Mouse (Mus musculus) hindbrain, embryonic 10.5 days (tissue): ENCODE results near the gene Foxp1. TPM values are rescaled to one million over a fixed set of nuclear protein-coding genes. Genes with fewer than 3 reads are reported as not detected.

Experiments used
- DNase-seq: peaks from one replicate; pipeline ENCODE4 v3.0.0-alpha.2; 2017; ENCODE audit warnings: low spot score
- H3K27ac ChIP-seq: fragments of 300-500 bp; sonication (generic); 2 replicates; pipeline ENCODE4 v1.5.1; 2016; ENCODE audit warnings: mild to moderate bottlenecking, moderate library complexity
- H3K27me3 ChIP-seq: fragments of 300-500 bp; sonication (generic); 2 replicates; pipeline ENCODE4 v1.6.1; 2016; ENCODE audit warnings: mild to moderate bottlenecking; ENCODE audit not compliant: poor library complexity, insufficient read depth, severe bottlenecking
- H3K36me3 ChIP-seq: fragments of 300-500 bp; sonication (generic); 2 replicates; pipeline ENCODE4 v1.6.1; 2016; ENCODE audit warnings: mild to moderate bottlenecking, moderate library complexity
- H3K4me1 ChIP-seq: fragments of 300-500 bp; sonication (generic); replicated peaks from 2 replicates; pipeline ENCODE4 v1.6.1; 2016; ENCODE audit warnings: mild to moderate bottlenecking
- H3K4me3 ChIP-seq: fragments of 300-500 bp; sonication (generic); 2 replicates; pipeline ENCODE4 v1.5.1; 2016; ENCODE audit warnings: mild to moderate bottlenecking, moderate library complexity
- H3K9me3 ChIP-seq: fragments of 300-500 bp; sonication (generic); 2 replicates; pipeline ENCODE4 v1.6.1; 2016; ENCODE audit warnings: mild to moderate bottlenecking, moderate library complexity
- WGBS: fragments of 180-500 bp; shearing (Covaris S2); methylation state at CpG from one replicate; pipeline ENCODE4 v1.1.7; 2016; 5-methylcytosine and 5-hydroxymethylcytosine counted together
- polyA plus RNA-seq: library from polyadenylated mRNA; unstranded; fragments of >200 nt; fragmentation: Nextera tagmentation; extraction: Ambion mirVana; gene quantifications from 2 replicates; pipeline ENCODE4 v1.2.1, GENCODE M21; 2016

Foxp1 gene
- polyA plus RNA-seq, 1 experiment from 2014 or later, result 64.3 TPM

DNA sequence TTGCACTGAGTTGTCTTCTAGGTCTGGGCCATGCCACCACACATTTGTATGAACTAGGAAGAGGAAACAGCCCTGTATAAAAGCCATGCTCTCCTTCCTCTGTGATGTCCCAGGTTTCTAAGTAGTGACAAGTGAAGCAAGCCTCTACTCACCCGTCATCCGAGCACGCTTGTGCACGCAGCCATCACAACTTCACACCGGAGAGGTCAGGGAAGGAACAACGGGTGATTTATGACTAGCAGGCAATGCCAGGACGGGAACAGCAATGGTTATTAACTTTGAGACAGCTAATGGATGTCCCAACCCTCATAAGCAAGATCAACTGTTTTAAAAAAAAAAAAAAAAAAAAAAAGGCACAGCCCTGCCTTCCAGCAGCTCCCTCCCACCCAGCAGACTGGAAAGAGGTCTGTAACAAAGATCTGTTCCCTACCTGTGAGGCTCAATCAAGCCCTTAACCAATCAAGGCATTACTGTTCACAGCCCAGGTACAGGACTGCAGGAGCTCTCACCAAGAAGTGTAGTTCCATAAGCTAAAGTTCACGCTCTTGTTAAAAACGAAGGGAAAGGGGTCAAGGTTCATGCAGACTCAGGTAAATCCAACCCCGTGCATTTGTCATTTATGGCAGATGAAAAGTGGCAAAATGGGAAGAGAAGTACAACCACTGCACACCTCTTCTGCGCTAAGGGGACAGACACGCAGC, 53.2 kb downstream of the Foxp1 start:
- H3K36me3 ChIP-seq, result peaks cover 9% of the 10 kb centered on the region; the same call in 1 of the 2 replicates
- no peak for DNase-seq
- H3K9me3 ChIP-seq, result no peaks in the 10 kb centered on the region
- H3K27me3 ChIP-seq, result peaks cover 38% of the 10 kb centered on the region
- H3K4me3 ChIP-seq, result no peak overlapping the region
- H3K27ac ChIP-seq, result no peak overlapping the region
- peaks cover 34% of the 10 kb centered on the region for H3K4me1 ChIP-seq
- WGBS, result 83% methylated on average over 12 of the region's 12 CpGs

DNA sequence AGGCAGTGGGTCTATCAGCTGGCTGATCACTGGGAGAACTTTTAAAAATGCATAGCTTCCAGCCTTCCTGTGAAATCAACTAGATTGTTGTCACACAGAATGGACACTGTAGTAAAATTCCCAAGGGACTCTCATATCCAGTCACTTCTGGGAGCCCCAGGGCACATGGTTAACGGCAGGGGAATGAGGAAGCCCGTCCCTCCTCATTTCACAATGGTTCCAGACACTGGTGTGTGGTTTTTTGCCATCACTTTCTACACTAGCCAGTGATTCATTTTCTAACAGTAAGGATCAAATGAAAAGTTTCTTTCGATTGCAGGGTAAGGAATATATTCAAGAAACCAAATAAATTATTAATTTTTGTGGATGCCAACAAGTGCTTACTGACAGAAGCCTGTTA, 54.7 kb downstream of the Foxp1 start:
- Histone ChIP-seq H3K9me3 (no peaks in the 10 kb centered on the region), H3K27me3 (peaks cover 36% of the 10 kb centered on the region), H3K4me1 (peaks cover 39% of the 10 kb centered on the region), H3K27ac (no peak overlapping the region), H3K36me3 (0 out of 2 replicates have a peak, but pooled peaks cover 5% of the 10 kb centered on the region), H3K4me3 (no peak overlapping the region)
- no peak for DNase-seq
- WGBS, result 57% methylated on average over 3 of the region's 3 CpGs

DNA sequence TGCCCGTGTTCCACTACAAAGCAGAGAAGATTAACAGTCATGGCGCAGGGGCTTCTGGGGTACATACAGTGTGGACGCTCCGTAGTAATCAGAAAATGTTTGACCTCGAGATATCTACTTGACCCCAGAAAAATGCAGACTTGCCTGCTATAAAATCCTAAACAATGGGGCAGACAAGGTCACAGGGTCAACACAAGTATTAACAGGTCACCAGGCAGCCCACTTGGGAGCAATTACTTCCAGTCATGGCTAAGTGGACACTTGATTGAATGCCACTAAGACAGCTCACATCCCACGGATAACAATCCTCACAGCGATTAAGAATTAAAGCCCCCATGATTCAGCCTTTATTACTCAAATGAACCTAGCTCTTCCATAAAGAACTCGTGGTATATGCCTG, 55.4 kb downstream of the Foxp1 start:
- WGBS, result 34% methylated on average over 8 of the region's 8 CpGs
- no peak overlapping the region for H3K4me3 ChIP-seq
- H3K4me1 ChIP-seq, result peaks cover 45% of the 10 kb centered on the region
- peaks cover 36% of the 10 kb centered on the region for H3K27me3 ChIP-seq
- peak; percentile 20 for DNase-seq
- no peak overlapping the region for H3K27ac ChIP-seq
- H3K36me3 ChIP-seq, result 0 out of 2 replicates have a peak, but pooled peaks cover 5% of the 10 kb centered on the region
- H3K9me3 ChIP-seq, result no peaks in the 10 kb centered on the region

DNA sequence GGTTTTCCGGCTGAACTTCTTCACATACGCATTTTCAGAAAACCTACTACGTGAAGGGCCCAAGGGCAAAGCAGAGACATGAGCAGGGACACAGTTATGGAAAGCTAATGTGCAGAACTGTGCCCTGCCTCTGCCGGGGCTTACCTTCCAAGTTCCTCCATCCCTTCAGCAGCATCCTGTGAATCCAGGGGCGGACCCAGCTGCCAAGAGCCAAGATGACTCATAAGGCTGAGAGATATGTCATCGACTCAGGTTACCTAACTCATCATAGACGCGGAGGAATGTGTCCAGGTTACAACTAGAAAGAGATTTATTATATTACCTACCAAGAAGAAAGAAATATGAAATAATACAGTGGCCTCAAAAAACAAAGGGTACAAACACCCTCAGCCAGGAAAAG, 56.2 kb downstream of the Foxp1 start:
- no peak overlapping the region for H3K27ac ChIP-seq
- H3K4me3 ChIP-seq, result no peak overlapping the region
- DNase-seq, result no peak
- 0 out of 2 replicates have a peak, but pooled peaks cover 5% of the 10 kb centered on the region for H3K36me3 ChIP-seq
- 90% methylated on average over 8 of the region's 8 CpGs for WGBS
- H3K27me3 ChIP-seq, result peaks cover 34% of the 10 kb centered on the region
- peaks cover 45% of the 10 kb centered on the region for H3K4me1 ChIP-seq
- no peaks in the 10 kb centered on the region for H3K9me3 ChIP-seq

DNA sequence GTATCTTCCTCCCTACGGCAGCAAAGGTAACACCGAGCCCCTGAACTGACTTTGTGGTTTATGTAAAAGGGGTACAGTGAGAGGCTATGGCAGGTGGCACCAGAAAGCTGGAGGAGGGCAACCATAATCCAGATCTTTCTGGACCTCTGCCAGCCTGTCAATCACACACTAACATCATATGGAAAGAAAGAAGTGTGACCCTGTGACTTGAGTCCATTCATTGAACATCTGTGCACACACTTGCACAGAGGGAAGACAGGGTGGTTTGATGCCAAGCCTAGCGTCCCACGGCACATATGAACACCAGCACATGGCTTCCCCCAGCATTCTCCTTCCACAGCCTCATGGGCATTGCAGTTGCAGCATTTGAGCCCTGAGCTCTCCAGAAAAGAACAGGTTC, 58.1 kb downstream of the Foxp1 start:
- peaks cover 34% of the 10 kb centered on the region for H3K27me3 ChIP-seq
- no peak overlapping the region for H3K27ac ChIP-seq
- H3K4me1 ChIP-seq, result peaks cover 40% of the 10 kb centered on the region
- H3K9me3 ChIP-seq, result no peaks in the 10 kb centered on the region
- peaks cover 9% of the 10 kb centered on the region; the same call in 1 of the 2 replicates for H3K36me3 ChIP-seq
- H3K4me3 ChIP-seq, result no peak overlapping the region
- no peak for DNase-seq
- 90% methylated on average over 4 of the region's 4 CpGs for WGBS

DNA sequence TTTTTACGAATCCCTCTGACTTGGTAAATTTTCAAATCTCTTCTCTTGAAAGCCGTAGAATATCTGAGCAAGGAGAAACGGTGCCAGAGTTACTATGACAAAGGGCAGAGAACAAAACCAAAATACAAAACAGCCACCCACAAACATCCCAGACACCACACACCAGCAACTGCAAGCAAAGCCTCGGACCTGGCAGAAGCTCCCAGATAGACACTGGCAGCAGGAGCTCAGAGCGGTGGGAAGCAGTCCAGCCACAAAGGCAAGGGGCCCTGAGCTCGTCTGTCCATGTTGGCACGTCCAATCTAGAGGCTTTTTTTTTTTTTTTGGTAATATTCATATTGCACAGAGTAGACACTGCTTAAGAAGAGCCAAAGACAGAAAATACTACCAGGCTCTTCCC, 58.6 kb downstream of the Foxp1 start:
- Histone ChIP-seq H3K27ac (no peak overlapping the region), H3K27me3 (peaks cover 32% of the 10 kb centered on the region), H3K4me3 (no peak overlapping the region), H3K4me1 (peaks cover 38% of the 10 kb centered on the region), H3K36me3 (peaks cover 9% of the 10 kb centered on the region; the same call in 1 of the 2 replicates), H3K9me3 (no peaks in the 10 kb centered on the region)
- DNase-seq, result no peak
- WGBS, result 82% methylated on average over 7 of the region's 7 CpGs

DNA sequence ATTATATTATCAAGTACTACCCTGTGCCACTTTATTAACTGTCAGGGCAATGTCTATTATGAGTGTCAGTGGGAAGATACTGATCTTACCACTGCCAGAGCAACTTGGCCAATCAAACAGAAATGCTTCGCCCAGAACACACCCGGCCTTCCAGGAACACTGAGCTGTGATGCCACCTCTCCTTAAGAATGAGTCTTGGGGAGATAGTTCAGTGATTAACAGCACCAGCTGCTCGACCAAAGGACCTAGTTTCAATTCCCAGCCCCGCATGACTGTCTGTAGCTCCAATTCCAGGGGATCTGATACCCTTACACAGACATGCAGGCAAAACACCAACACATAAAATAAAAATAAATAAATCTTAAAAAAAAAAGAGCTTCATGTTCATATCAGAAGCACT, 63.7 kb downstream of the Foxp1 start:
- no peaks in the 10 kb centered on the region for H3K9me3 ChIP-seq
- peaks cover 13% of the 10 kb centered on the region for H3K36me3 ChIP-seq
- no peak for DNase-seq
- peaks cover 11% of the 10 kb centered on the region; the same call in 1 of the 2 replicates for H3K4me1 ChIP-seq
- H3K27ac ChIP-seq, result no peak overlapping the region
- no peak overlapping the region for H3K4me3 ChIP-seq
- 94% methylated on average over 4 of the region's 4 CpGs for WGBS
- H3K27me3 ChIP-seq, result no peaks in the 10 kb centered on the region

DNA sequence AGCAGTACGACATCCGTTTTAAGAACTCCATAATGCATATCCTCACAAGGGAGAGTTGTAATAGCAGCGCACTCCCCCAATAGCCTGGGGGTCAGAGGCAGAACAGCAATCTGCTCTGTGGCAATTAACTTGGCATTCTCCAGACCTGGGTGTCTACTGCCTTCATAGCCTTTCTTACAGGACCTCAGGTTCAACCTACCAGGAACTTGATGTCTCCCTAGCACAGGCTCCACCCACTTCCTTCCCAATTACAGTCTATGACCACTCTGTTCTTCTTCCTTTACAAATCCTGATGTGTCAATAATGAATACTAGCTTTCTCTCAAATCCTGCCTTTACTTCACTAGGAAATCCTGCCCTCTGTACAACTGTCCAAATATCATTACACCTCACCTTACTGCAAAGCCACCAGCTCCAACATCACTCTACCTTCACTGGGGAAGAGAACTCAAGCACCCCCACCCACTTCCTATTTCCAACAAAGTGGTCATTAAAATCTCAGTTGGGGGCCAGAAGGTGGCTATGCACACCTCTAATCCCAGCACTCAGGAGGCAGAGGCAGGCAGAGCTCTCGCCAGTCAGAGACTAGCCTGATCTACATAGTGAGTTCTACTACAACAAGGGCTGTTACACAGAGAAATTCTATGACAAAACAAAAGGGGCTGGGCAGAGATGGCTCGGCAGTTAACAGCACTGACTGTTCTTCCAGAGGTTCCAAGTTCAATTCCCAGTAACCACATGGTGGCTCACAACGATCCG, 68.6 kb downstream of the Foxp1 start:
- Histone ChIP-seq H3K27ac (no peak overlapping the region), H3K9me3 (no peaks in the 10 kb centered on the region), H3K36me3 (peaks cover 9% of the 10 kb centered on the region), H3K27me3 (no peaks in the 10 kb centered on the region), H3K4me1 (peaks cover 23% of the 10 kb centered on the region), H3K4me3 (no peak overlapping the region)
- DNase-seq, result no peak
- WGBS, result 88% methylated on average over 7 of the region's 7 CpGs

DNA sequence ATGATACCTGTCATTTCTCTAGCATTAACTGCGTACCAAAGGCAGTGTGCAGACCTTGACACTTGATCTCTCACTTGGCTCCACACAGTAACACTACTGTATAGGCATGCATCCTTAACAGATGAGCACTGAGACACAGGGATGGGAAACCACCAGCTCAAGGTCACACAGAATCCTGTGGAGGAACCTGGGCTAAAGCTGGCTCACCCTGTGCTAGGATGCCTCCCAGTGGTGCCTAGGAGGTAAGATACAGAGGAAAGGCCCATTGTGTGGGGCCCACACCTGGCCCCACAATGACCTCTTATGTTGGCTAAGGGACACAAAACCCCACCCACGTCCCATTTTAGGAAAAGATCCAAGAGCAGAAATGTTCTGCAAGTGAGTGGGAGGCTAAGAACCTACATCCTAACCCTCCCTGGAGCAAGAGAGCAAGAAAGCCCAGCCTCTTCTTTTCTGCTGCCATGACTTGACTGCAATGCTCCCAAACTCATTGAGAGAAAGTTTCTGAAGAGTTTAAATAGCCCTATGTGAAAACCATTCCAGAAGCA, 69.8 kb downstream of the Foxp1 start:
- DNase-seq, result no peak
- no peak overlapping the region for H3K4me3 ChIP-seq
- no peaks in the 10 kb centered on the region for H3K9me3 ChIP-seq
- no peak overlapping the region for H3K27ac ChIP-seq
- peaks cover 9% of the 10 kb centered on the region for H3K36me3 ChIP-seq
- peaks cover 23% of the 10 kb centered on the region for H3K4me1 ChIP-seq
- WGBS, result 66% methylated on average over 2 of the region's 2 CpGs
- H3K27me3 ChIP-seq, result no peaks in the 10 kb centered on the region

DNA sequence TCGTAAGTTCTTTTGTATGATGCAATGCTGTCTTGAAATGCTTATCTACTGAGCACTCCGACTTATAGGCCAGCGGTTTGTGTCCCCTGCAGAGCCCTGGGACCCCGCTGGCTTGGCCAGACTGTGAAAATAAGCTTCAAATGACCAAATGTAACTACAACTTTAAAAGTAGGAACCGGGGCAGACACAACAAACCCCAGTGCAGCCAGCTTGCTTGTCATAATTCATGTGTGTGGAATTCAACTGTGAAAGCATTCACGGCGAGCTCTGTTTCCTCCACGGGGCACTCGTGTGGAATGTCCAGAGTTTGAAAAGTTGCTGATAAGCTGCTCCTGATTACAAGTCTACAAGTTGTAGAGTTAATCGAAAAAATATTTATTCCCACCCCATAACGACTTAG, 71.0 kb downstream of the Foxp1 start:
- WGBS, result 58% methylated on average over 11 of the region's 11 CpGs
- no peak overlapping the region for H3K4me3 ChIP-seq
- peaks cover 23% of the 10 kb centered on the region for H3K4me1 ChIP-seq
- no peaks in the 10 kb centered on the region for H3K9me3 ChIP-seq
- no peaks in the 10 kb centered on the region for H3K27me3 ChIP-seq
- H3K36me3 ChIP-seq, result peaks cover 9% of the 10 kb centered on the region
- no peak for DNase-seq
- no peak overlapping the region for H3K27ac ChIP-seq

DNA sequence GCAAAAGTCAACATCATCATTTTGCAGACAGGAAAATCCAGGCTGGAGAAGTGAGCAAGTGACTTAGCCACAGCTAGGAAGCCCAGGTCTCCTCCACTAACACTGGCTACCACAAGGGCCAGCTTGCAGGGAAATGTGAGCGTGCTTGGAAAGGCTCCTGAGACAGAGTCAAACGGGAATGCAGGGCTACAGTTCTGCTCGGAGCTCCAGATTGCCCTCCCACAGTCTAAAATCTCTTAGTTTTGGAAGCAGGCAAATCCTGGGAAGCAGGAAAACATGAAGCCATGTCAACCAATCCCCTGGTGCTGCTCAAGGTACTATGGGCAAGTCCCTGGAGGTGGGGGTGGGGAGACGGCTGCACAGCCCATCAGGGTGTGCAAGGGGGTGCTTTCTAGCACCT, 75.1 kb downstream of the Foxp1 start:
- H3K36me3 ChIP-seq, result no peaks in the 10 kb centered on the region; the same call in 1 of the 2 replicates
- peaks cover 29% of the 10 kb centered on the region for H3K4me1 ChIP-seq
- H3K9me3 ChIP-seq, result no peaks in the 10 kb centered on the region
- no peaks in the 10 kb centered on the region for H3K27me3 ChIP-seq
- no peak overlapping the region for H3K27ac ChIP-seq
- H3K4me3 ChIP-seq, result no peak overlapping the region
- no peak for DNase-seq
- WGBS, result 77% methylated on average over 4 of the region's 4 CpGs

DNA sequence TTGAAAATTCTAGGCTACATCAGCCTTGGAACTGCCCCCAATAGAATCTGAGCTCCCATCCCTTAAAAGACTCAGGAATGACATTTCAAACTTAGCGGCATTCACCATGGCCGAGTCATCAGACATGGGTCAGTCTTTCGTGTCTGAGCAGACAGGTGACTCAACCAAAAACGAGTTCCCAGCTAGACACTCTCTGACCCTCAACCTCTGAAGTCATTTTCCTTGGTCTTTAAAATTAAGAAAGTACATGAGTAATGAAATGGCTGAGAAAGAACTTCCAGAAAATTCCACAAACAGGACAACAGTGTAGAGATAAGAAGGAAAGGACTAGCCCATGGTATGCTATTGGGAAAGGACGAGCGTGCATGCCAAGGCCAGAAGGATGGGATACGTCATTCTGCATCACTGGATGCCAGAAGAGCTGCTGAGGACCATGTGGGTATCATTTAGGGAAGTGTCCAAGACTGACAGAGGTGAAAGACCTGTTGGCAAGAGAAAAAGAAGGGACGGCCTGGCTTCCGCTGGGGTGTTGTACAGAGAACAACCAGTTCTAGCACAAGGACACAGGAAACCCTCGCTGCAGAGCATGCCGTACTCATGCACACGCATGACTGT, 75.6 kb downstream of the Foxp1 start:
- Histone ChIP-seq H3K36me3 (no peaks in the 10 kb centered on the region; the same call in 1 of the 2 replicates), H3K27me3 (no peaks in the 10 kb centered on the region), H3K27ac (no peak overlapping the region), H3K4me3 (no peak overlapping the region), H3K9me3 (no peaks in the 10 kb centered on the region), H3K4me1 (peaks cover 26% of the 10 kb centered on the region)
- WGBS, result 92% methylated on average over 12 of the region's 12 CpGs
- no peak for DNase-seq

DNA sequence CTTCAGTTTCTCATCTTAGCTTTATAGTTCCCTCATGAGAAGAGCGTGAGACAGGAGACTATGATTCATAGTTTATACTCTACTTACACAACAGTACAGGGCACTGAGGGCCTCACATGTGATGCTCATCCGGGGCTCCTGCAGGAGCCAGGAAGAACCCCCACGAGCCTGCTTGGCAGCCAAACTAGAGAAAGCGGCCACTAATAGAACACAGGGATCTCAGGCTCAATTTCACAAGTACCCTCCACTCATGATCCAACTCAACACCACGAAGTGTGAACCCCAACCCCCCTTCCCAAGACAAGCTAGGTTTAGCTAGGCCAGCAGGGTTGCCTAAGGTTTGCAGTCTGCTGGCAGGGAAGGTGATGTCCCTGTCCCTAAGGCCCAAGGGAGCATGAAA, 79.1 kb downstream of the Foxp1 start:
- Histone ChIP-seq H3K9me3 (no peaks in the 10 kb centered on the region), H3K36me3 (no peaks in the 10 kb centered on the region; the same call in 1 of the 2 replicates), H3K27ac (no peak overlapping the region), H3K4me3 (no peak overlapping the region), H3K4me1 (peaks cover 34% of the 10 kb centered on the region), H3K27me3 (no peaks in the 10 kb centered on the region)
- 81% methylated on average over 5 of the region's 5 CpGs for WGBS
- no peak for DNase-seq
